Mouse (Mus musculus) embryonic facial prominence, embryonic 14.5 days (tissue): ENCODE results near the gene Taf13. TPM values are rescaled to one million over a fixed set of nuclear protein-coding genes. Genes with fewer than 3 reads are reported as not detected.
"Not testable (repeated sequence)": the region's sequence is repeated elsewhere in the genome, so short reads cannot be mapped to it uniquely, and the experiment has no call there.

Experiments
- ATAC-seq: fragments of 200-750 bp; cut with Nextera tagmentation; 2 replicates; pipeline ENCODE4 v1.8.0; 2017; ENCODE audit warnings: low read depth, moderate number of reproducible peaks, moderate TSS enrichment
- DNase-seq: peaks from one replicate; pipeline ENCODE4 v3.0.0-alpha.2; 2015; ENCODE audit warnings: low spot score
- H3K27ac ChIP-seq: fragments of 300-500 bp; sonication (generic); replicated peaks from 2 replicates; pipeline ENCODE4 v1.5.1; 2014; ENCODE audit warnings: low read depth, mild to moderate bottlenecking, low read length, moderate library complexity
- H3K27me3 ChIP-seq: fragments of 300-500 bp; sonication (generic); replicated peaks from 2 replicates; pipeline ENCODE4 v1.6.1; 2014; ENCODE audit warnings: low read length; ENCODE audit not compliant: control insufficient read depth, insufficient read depth
- H3K36me3 ChIP-seq: fragments of 300-500 bp; sonication (generic); 2 replicates; pipeline ENCODE4 v1.6.1; 2014; ENCODE audit warnings: low read length, mixed read lengths; ENCODE audit not compliant: control insufficient read depth, insufficient read depth
- H3K4me1 ChIP-seq: fragments of 300-500 bp; sonication (generic); 2 replicates; pipeline ENCODE4 v1.6.1; 2014; ENCODE audit warnings: antibody characterized with exemption, low read length; ENCODE audit not compliant: control insufficient read depth, insufficient read depth
- H3K4me2 ChIP-seq: fragments of 300-500 bp; sonication (generic); 2 replicates; pipeline ENCODE4 v1.6.1; 2014; ENCODE audit warnings: low read depth, mild to moderate bottlenecking, low read length, moderate library complexity, mixed read lengths
- H3K4me3 ChIP-seq: fragments of 300-500 bp; sonication (generic); 2 replicates; pipeline ENCODE4 v1.5.1; 2014; ENCODE audit warnings: low read depth, mild to moderate bottlenecking, low read length
- H3K9ac ChIP-seq: fragments of 300-500 bp; sonication (generic); 2 replicates; pipeline ENCODE4 v1.6.1; 2014; ENCODE audit warnings: low read depth, mild to moderate bottlenecking, low read length, moderate library complexity, mixed read lengths
- H3K9me3 ChIP-seq: fragments of 300-500 bp; sonication (generic); 2 replicates; pipeline ENCODE4 v1.6.1; 2016; ENCODE audit warnings: low read length; ENCODE audit not compliant: control insufficient read depth
- WGBS: fragments of 180-500 bp; shearing (Covaris S2); extraction: QIAGEN DNeasy Blood & Tissue Kit; methylation state at CpG from one replicate; pipeline ENCODE4 v1.1.7; 2014; 5-methylcytosine and 5-hydroxymethylcytosine counted together
- polyA plus RNA-seq: library from polyadenylated mRNA; unstranded; fragments of >200 nt; fragmentation: Nextera tagmentation; extraction: Ambion mirVana; gene quantifications from 2 replicates; pipeline ENCODE4 v1.2.1, GENCODE M21; 2014

Gene Taf13
- polyA plus RNA-seq, 1 experiment from 2014 or later: 40.2 TPM

- no peak overlapping the region for H3K4me2 ChIP-seq
- no peaks in the 10 kb centered on the region for H3K36me3 ChIP-seq
- H3K27me3 ChIP-seq: no peaks in the 10 kb centered on the region
- no peak overlapping the region for H3K4me3 ChIP-seq
- peak overlapping the region; percentile 34 for H3K27ac ChIP-seq
- H3K9ac ChIP-seq: no peak overlapping the region
- no peaks in the 10 kb centered on the region for H3K9me3 ChIP-seq
- 25% methylated on average over 15 of the region's 15 CpGs for WGBS
- DNase-seq: peak; percentile 60
- H3K4me1 ChIP-seq: peaks cover 8% of the 10 kb centered on the region
- no peak for ATAC-seq
Measured at GRCm38 (mm10) chr3:108567990-108568877, 3.3 kb upstream of the Taf13 start.

GRCm38 (mm10) chr3:108569636-108570035, 1.9 kb upstream of the Taf13 start:
- not testable (repeated sequence) for H3K27me3 ChIP-seq, H3K9me3 ChIP-seq, ATAC-seq, H3K4me3 ChIP-seq, H3K36me3 ChIP-seq, H3K9ac ChIP-seq, H3K27ac ChIP-seq, DNase-seq, H3K4me2 ChIP-seq, H3K4me1 ChIP-seq
- 53% methylated on average over 2 of the region's 3 CpGs for WGBS

DNA sequence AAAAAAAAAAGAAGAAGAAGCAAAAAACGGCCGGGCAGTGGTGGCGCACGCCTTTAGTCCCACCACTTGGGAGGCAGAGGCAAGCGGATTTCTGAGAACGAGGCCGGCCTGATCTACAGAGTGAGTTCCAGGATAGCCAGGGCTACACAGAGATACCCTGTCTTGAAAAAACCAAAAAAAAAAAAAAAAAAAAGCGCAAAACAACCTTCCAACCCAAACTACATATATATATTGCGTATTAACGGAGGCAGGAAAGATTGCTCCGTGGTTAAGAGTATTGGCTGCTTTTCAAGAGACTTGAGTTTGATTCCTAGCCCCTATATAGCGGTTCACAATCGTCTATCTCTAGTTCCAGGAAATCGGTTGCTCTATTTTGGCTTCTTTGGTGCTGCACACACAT, 685 bp upstream of the Taf13 start:
- 90% methylated on average over 14 of the region's 14 CpGs for WGBS
- Histone ChIP-seq H3K4me1 (peaks cover 8% of the 10 kb centered on the region), H3K36me3 (no peaks in the 10 kb centered on the region), H3K27ac (no peak overlapping the region), H3K27me3 (no peaks in the 10 kb centered on the region), H3K4me2 (peak overlapping the region; percentile 66), H3K9me3 (no peaks in the 10 kb centered on the region), H3K9ac (no peak overlapping the region), H3K4me3 (no peak overlapping the region; the same call in 1 of the 2 replicates)
- ATAC-seq (no peak), DNase-seq (no peak)

DNA sequence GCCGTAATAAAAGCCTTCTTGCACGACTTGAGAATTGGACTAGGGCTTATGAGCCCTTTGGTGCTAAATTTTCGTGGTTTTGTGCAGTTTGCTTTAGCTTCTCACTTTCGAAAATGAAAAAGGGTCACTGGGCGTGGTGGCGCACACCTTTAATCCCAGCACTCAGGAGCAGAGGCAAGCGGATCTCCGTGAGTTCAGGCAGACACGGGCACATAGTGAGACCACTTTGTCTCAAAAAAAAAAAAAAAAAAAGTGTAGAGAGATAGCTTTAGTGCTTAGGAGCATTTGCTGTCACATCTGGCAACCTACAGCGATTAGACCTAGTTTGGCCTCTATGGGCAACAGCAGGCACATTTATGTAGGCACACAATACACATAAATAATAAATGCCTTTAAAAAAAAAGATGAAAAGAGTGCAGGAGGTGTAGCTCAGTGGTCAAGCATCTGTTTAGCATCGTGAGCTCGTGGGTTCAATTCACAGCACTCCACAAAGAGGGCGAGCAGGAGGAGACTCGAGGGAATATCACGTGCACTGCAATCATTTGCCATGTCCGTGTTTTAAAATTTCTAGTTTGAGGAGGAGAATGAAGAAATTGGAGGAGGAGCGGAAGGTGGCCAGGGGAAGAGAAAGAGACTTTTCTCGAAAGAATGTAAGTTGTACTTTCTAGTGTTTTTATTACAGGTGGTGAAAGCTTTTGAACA, 962 bp downstream of the Taf13 start:
- peak overlapping the region; percentile 66 for H3K4me2 ChIP-seq
- H3K9ac ChIP-seq: peak overlapping the region; percentile 82
- H3K4me1 ChIP-seq: peaks cover 8% of the 10 kb centered on the region
- no peak for DNase-seq
- H3K4me3 ChIP-seq: peak overlapping the region; percentile 64
- 41% methylated on average over 18 of the region's 18 CpGs for WGBS
- peak overlapping the region; percentile 59; the same call in 1 of the 2 replicates for H3K27ac ChIP-seq
- H3K27me3 ChIP-seq: no peaks in the 10 kb centered on the region
- H3K9me3 ChIP-seq: no peaks in the 10 kb centered on the region
- ATAC-seq: no peak
- H3K36me3 ChIP-seq: no peaks in the 10 kb centered on the region

DNA sequence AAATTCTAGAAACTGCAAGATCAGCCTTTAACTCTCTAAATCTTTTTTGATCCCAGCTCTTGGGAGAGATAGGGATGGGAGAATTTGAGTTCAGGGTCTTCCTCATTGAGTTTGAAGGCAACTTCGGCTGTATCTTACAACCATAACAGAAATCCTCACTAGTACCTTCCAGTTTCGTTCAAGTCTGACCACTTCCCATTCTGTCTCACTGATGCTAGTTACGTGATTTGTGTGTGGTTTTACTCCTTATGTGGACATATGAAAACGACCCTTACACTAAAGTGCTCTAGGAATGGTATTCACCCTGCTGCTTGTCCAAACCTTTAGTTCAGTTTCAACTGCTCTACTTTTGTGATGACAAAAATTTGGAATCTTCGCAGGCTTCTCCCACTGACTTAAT, 2.5 kb downstream of the Taf13 start:
- Histone ChIP-seq H3K27ac (no peak overlapping the region), H3K9me3 (no peaks in the 10 kb centered on the region)

GRCm38 (mm10) chr3:108584580-108584979, 13.1 kb downstream of the Taf13 start:
- Histone ChIP-seq H3K4me2 (no peak overlapping the region), H3K36me3 (peaks cover under 1% of the 10 kb centered on the region; the same call in 1 of the 2 replicates), H3K9me3 (no peaks in the 10 kb centered on the region), H3K27me3 (no peaks in the 10 kb centered on the region), H3K4me3 (no peak overlapping the region), H3K4me1 (no peaks in the 10 kb centered on the region), H3K27ac (no peak overlapping the region), H3K9ac (no peak overlapping the region)
- no peak for DNase-seq
- 80% methylated on average over 4 of the region's 4 CpGs for WGBS
- no peak for ATAC-seq

More for the DNA sequence above, 2.5 kb downstream of the Taf13 start:
- Histone ChIP-seq H3K4me2 (no peak overlapping the region), H3K27me3 (no peaks in the 10 kb centered on the region), H3K9ac (no peak overlapping the region), H3K36me3 (peaks cover 4% of the 10 kb centered on the region; the same call in 1 of the 2 replicates), H3K4me1 (peaks cover 8% of the 10 kb centered on the region), H3K4me3 (no peak overlapping the region)
- no peak for ATAC-seq
- no peak for DNase-seq
- WGBS: 88% methylated on average over 5 of the region's 5 CpGs

DNA sequence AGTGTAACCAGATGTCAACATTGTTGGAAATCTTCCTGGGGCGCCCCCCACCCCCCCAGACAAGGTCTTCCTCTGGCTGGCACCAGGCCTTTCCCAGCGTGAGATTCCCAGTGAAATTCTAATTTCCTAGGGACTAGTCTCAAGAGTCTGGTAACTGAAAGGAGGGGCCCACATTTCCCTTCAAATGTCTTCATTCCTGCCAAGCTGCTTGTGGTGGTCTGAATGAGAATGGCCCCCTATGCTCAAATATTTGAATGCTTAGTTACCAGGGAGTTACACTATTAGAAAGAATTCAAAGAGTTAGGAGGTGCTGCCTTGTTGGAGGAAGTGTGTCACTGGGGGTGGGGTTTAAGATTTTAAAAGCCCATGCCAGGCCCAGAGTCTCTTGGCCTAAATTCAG, 16.9 kb downstream of the Taf13 start:
- DNase-seq: no peak
- no peaks in the 10 kb centered on the region for H3K36me3 ChIP-seq
- H3K9me3 ChIP-seq: no peaks in the 10 kb centered on the region
- WGBS: 32% methylated on average over 2 of the region's 2 CpGs
- no peak overlapping the region for H3K4me3 ChIP-seq
- no peak overlapping the region for H3K27ac ChIP-seq
- 0 out of 2 replicates have a peak, but pooled peaks cover 4% of the 10 kb centered on the region for H3K4me1 ChIP-seq
- H3K27me3 ChIP-seq: no peaks in the 10 kb centered on the region
- ATAC-seq: no peak
- no peak overlapping the region for H3K9ac ChIP-seq
- H3K4me2 ChIP-seq: no peak overlapping the region

DNA sequence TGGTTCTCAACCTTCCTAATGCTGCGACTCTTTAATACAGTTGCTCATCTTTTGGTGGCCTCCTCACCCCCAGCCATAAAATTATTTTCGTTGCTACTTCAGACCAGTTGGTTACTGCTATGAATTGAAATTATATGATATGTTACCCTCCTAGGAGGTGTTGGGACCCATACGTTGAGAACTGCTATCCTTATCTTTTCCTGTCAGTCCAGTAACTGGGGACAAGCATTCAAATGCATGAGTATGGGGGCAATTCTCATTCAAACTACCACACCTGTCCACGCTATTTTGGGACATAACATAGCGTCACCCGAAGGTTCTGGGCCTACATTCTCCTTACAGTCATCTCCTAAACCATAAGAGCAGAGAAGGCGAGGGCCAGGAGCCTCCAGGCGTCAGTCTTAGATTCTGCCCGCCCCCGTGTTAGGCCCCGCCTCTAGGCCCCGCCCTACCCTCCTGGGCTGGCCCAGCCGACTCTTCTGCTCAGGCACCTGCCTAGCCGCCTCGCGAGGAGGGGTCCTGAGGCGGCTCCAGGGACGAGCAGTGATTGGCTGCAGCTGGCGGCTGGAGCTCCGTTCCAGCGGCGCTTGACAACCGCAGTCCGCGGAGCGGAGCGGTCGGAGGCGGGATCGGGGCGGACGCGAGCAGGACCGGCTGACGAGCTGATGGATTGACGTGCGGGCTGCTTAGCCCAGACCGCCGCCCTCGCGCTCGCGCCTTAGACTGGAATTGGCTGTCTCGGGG, 19.5 kb downstream of the Taf13 start, which contains the start of gene Wdr47:
Wdr47 (plus strand) TSS at position 494 of the 744 bp plus-strand sequence.
- Histone ChIP-seq H3K27ac (peak within 1 kb of the TSS; percentile 46), H3K27me3 (no peaks in the 10 kb centered on the region), H3K4me1 (0 out of 2 replicates have a peak, but pooled peaks cover 4% of the 10 kb centered on the region), H3K9me3 (no peaks in the 10 kb centered on the region), H3K9ac (peak within 1 kb of the TSS; percentile 71), H3K4me2 (peak within 1 kb of the TSS; percentile 87), H3K4me3 (peak within 1 kb of the TSS; percentile 96), H3K36me3 (no peaks in the 10 kb centered on the region)
- 8% methylated on average over 27 of the region's 44 CpGs for WGBS
- ATAC-seq: peak; percentile 100
- peak; percentile 97 for DNase-seq
